Mouse (Mus musculus): ENCODE results near the gene Clic1. TPM values are rescaled to one million over a fixed set of nuclear protein-coding genes. Genes with fewer than 3 reads are reported as not detected.

The Clic1 gene
- total and polyA plus RNA-seq, 3 experiments, result 114 to 198 (median 160) TPM

GRCm38 (mm10) chr17:35023756-35024155 lies 26.0 kb upstream of the Clic1 start:
- no peak for DNase-seq (ENCODE audit: extremely low read depth)
- dilution Hi-C loops (cut with MboI; ENCODE audit: extremely low pct_ligation_motif_present, extremely low pct_unique_long_range_greater_than_20kb, low sequenced_read_pairs), result no loop called here

GRCm38 (mm10) chr17:35024261-35024660 lies 25.5 kb upstream of the Clic1 start:
- Histone ChIP-seq H3K9ac (ENCODE audit: insufficient read depth, low read depth) (no peak overlapping the region), H3K79me2 (replicated peaks; ENCODE audit: control insufficient read depth, extremely low read depth, insufficient read depth, poor library complexity, severe bottlenecking) (no peaks in the 10 kb centered on the region; the same call in none of the 2 replicates), H3K36me3 (replicated peaks in 1 of 2; ENCODE audit: control insufficient read depth in 1 of 2, insufficient read depth in 1 of 2, low read length in 1 of 2) (peaks cover 4 to 47% of the 10 kb centered on the region in 2 experiments), H3K4me3 (replicated peaks in 1 of 3; ENCODE audit: low read depth in 2 of 3, low read length in 2 of 3, poor library complexity in 1 of 3) (no peak overlapping the region), H3K9me3 (replicated peaks; ENCODE audit: low read length) (no peaks in the 10 kb centered on the region), H3K27ac (ENCODE audit: insufficient read depth, low read depth) (no peak overlapping the region), H3K4me2 (ENCODE audit: insufficient read depth, low read depth, poor library complexity, severe bottlenecking) (no peak overlapping the region; the same call in 1 of the 2 replicates), H3K27me3 (replicated peaks) (no peaks in the 10 kb centered on the region), H3K4me1 (ENCODE audit: control insufficient read depth in 1 of 2, insufficient read depth in 2 of 2) (peaks cover 14 to 55% of the 10 kb centered on the region in 2 experiments)
- no peak for TF ChIP-seq IRF4 (IDR thresholded peaks at IDR 0.05; ENCODE audit: low read depth, low read length)
- TF ChIP-seq ZNF384 (IDR thresholded peaks at IDR 0.05; ENCODE audit: low read depth, low read length), result no peak
- no peak for TF ChIP-seq ZKSCAN1 (IDR thresholded peaks at IDR 0.05; ENCODE audit: borderline replicate concordance, low read depth, low read length)
- TF ChIP-seq ELF1 (IDR thresholded peaks at IDR 0.05; ENCODE audit: low read depth, low read length), result no peak
- TF ChIP-seq UBTF (IDR thresholded peaks at IDR 0.05; ENCODE audit: low read depth, low read length), result no peak
- no peak for TF ChIP-seq RAD21 (IDR thresholded peaks at IDR 0.05; ENCODE audit: low read depth, low read length)
- TF ChIP-seq POLR2AphosphoS2 (IDR thresholded peaks at IDR 0.05; ENCODE audit: low read depth, low read length), result no peak
- TF ChIP-seq TCF12 (IDR thresholded peaks at IDR 0.05; ENCODE audit: low read depth, low read length), result no peak
- no peak for TF ChIP-seq USF1 (IDR thresholded peaks at IDR 0.05; ENCODE audit: low read depth, low read length)
- TF ChIP-seq MAFK (IDR thresholded peaks at IDR 0.05; ENCODE audit: insufficient replicate concordance, low read length), result no peak
- no peak for TF ChIP-seq POLR2A (IDR thresholded peaks at IDR 0.05; ENCODE audit: low read depth, low read length)
- no peak for TF ChIP-seq JUND (conservative IDR thresholded peaks at IDR 0.05; ENCODE audit: low read depth, low read length)
- no peak for TF ChIP-seq NRF1 (IDR thresholded peaks at IDR 0.05; ENCODE audit: low read depth, low read length)
- no peak for TF ChIP-seq EP300 (IDR thresholded peaks at IDR 0.05; ENCODE audit: low read length)
- TF ChIP-seq KAT2A (IDR thresholded peaks at IDR 0.05; ENCODE audit: insufficient replicate concordance, low read length), result no peak
- no peak for TF ChIP-seq MAZ (IDR thresholded peaks at IDR 0.05; ENCODE audit: low read depth, low read length)
- TF ChIP-seq CTCF (conservative IDR thresholded peaks at IDR 0.05 in 1 of 2, IDR thresholded peaks at IDR 0.05 in 1 of 2; ENCODE audit: low read depth in 2 of 2, low read length in 2 of 2), result no peak
- no peak for TF ChIP-seq JUN (IDR thresholded peaks at IDR 0.05; ENCODE audit: insufficient read depth, low read depth, low read length)
- no peak for TF ChIP-seq SIN3A (IDR thresholded peaks at IDR 0.05; ENCODE audit: low read length)
- dilution Hi-C loops (cut with MboI; ENCODE audit: extremely low pct_ligation_motif_present, extremely low pct_unique_long_range_greater_than_20kb, low sequenced_read_pairs), result no loop called here
- no peak for DNase-seq (ENCODE audit: extremely low read depth)
- in situ Hi-C loops (cut with MboI; ENCODE audit: low pct_ligation_motif_present, low pct_unique_long_range_greater_than_20kb, low sequenced_read_pairs), result loop anchor here (5.0 to 10.0 kb wide), 2 partner anchors 43 to 91 kb away; partner anchors contain the start of genes Ly6g5b, Ly6g6c and Mpig6b

More at GRCm38 (mm10) chr17:35023756-35024155, 26.0 kb upstream of the Clic1 start:
- H3K4me1 ChIP-seq (ENCODE audit: control insufficient read depth in 1 of 2, insufficient read depth in 2 of 2), result peaks cover 14 to 50% of the 10 kb centered on the region in 2 experiments
- H3K27me3 ChIP-seq (replicated peaks), result no peaks in the 10 kb centered on the region
- no peak overlapping the region for H3K9ac ChIP-seq (ENCODE audit: insufficient read depth, low read depth)
- H3K4me3 ChIP-seq (replicated peaks in 1 of 3; ENCODE audit: low read depth in 2 of 3, low read length in 2 of 3, poor library complexity in 1 of 3), result no peak overlapping the region
- no peak overlapping the region for H3K27ac ChIP-seq (ENCODE audit: insufficient read depth, low read depth)
- H3K4me2 ChIP-seq (ENCODE audit: insufficient read depth, low read depth, poor library complexity, severe bottlenecking), result no peak overlapping the region; the same call in 1 of the 2 replicates
- TF ChIP-seq ZKSCAN1 (IDR thresholded peaks at IDR 0.05; ENCODE audit: borderline replicate concordance, low read depth, low read length) (no peak), ZNF384 (IDR thresholded peaks at IDR 0.05; ENCODE audit: low read depth, low read length) (no peak), ZMIZ1 (IDR thresholded peaks at IDR 0.05; ENCODE audit: low read depth, low read length) (no peak), CHD1 (IDR thresholded peaks at IDR 0.05; ENCODE audit: low read depth, low read length) (no peak), JUN (IDR thresholded peaks at IDR 0.05; ENCODE audit: insufficient read depth, low read depth, low read length) (no peak), EP300 (IDR thresholded peaks at IDR 0.05; ENCODE audit: low read length) (no peak), KAT2A (IDR thresholded peaks at IDR 0.05; ENCODE audit: insufficient replicate concordance, low read length) (no peak), RAD21 (IDR thresholded peaks at IDR 0.05; ENCODE audit: low read depth, low read length) (no peak), MEF2A (IDR thresholded peaks at IDR 0.05; ENCODE audit: borderline replicate concordance, low read depth, low read length) (no peak), MAFK (IDR thresholded peaks at IDR 0.05; ENCODE audit: insufficient replicate concordance, low read length) (no peak), MXI1 (IDR thresholded peaks at IDR 0.05; ENCODE audit: low read depth, low read length) (no peak), MAX (IDR thresholded peaks at IDR 0.05; ENCODE audit: low read length) (no peak)
- peaks cover 4 to 47% of the 10 kb centered on the region in 2 experiments for H3K36me3 ChIP-seq (replicated peaks in 1 of 2; ENCODE audit: control insufficient read depth in 1 of 2, insufficient read depth in 1 of 2, low read length in 1 of 2)
- in situ Hi-C loops (cut with MboI; ENCODE audit: low pct_ligation_motif_present, low pct_unique_long_range_greater_than_20kb, low sequenced_read_pairs), result loop anchor here (5.0 to 10.0 kb wide), 2 partner anchors 44 to 91 kb away; partner anchors contain the start of genes Ly6g5b, Ly6g6c and Mpig6b
- no peaks in the 10 kb centered on the region for H3K9me3 ChIP-seq (replicated peaks; ENCODE audit: low read length)
- no peaks in the 10 kb centered on the region; the same call in none of the 2 replicates for H3K79me2 ChIP-seq (replicated peaks; ENCODE audit: control insufficient read depth, extremely low read depth, insufficient read depth, poor library complexity, severe bottlenecking)
